Comparison of ENCODE assay signal across 25 mouse cellular contexts in genomic region chrX:108862632-108863031, GRCm38 (mm10). TPM values are rescaled to one million over a fixed set of nuclear protein-coding genes. Genes with fewer than 3 reads are reported as not detected.
DNase-seq lines count a peak whose midpoint lies in the region; ATAC-seq and TF ChIP-seq lines count a peak whose summit lies in the region.
"Had no signal": no experiment of that assay in that cellular context is flagged by ENCODE, and none has a peak within 500 bp of the region (broad histone marks: within the 10 kb centered on the region; RNA-seq: fewer than 3 reads in every experiment).

No protein-coding gene starts in this region.

- intact Hi-C loops in heart, adult 2 months (cut with DNase I), result no loop called here

- no peak overlapping the region for H3K27ac ChIP-seq in heart, adult 2 months
- no peak overlapping the region for H3K27ac ChIP-seq in limb, embryonic 14.5 days (replicated peaks; ENCODE audit: low read depth, low read length)
- H3K27ac ChIP-seq in limb, embryonic 10.5 days, result no peak overlapping the region
- no peak overlapping the region for H3K27ac ChIP-seq in stomach, postnatal 0 days (replicated peaks)
- H3K27ac ChIP-seq: embryonic facial prominence, embryonic 10.5 days; embryonic facial prominence, embryonic 15.5 days; forebrain, embryonic 13.5 days; heart, embryonic 10.5 days; hindbrain, embryonic 12.5 days; liver, embryonic 15.5 days; neural tube, embryonic 13.5 days had no signal

- no peak for ATAC-seq in limb, embryonic 14.5 days (ENCODE audit: low FRiP score, low read depth)
- ATAC-seq in stomach, postnatal 0 days (ENCODE audit: low FRiP score, low TSS enrichment), result no peak
- ATAC-seq: forebrain, embryonic 13.5 days; intestine, postnatal 0 days had no signal

- no peak for TF ChIP-seq EP300 in heart, adult 2 months (IDR thresholded peaks at IDR 0.05; ENCODE audit: insufficient read depth, low read depth, low read length)
- TF ChIP-seq EP300 in stomach, postnatal 0 days (optimal IDR thresholded peaks at IDR 0.05), result no peak

- no peak overlapping the region for H3K9ac ChIP-seq in heart, adult 2 months (ENCODE audit: low read depth, low read length)
- H3K9ac ChIP-seq in limb, embryonic 14.5 days (ENCODE audit: low read depth, low read length, severe bottlenecking), result no peak overlapping the region
- H3K9ac ChIP-seq in stomach, postnatal 0 days (ENCODE audit: low read length), result no peak overlapping the region
- H3K9ac ChIP-seq: embryonic facial prominence, embryonic 15.5 days; forebrain, embryonic 13.5 days; hindbrain, embryonic 12.5 days; liver, embryonic 15.5 days; lung, embryonic 14.5 days; neural tube, embryonic 13.5 days had no signal

- 0 out of 2 replicates have a peak, but pooled peaks have one; percentile 8 for TF ChIP-seq CTCF in heart, adult 2 months (IDR thresholded peaks at IDR 0.05)
- TF ChIP-seq CTCF in stomach, postnatal 0 days (IDR thresholded peaks at IDR 0.05; ENCODE audit: low read depth), result 0 out of 2 replicates have a peak, but pooled peaks have one; percentile 19

- no peaks in the 10 kb centered on the region for H3K79me2 ChIP-seq in heart, adult 2 months (replicated peaks; ENCODE audit: control insufficient read depth, insufficient read depth, low read length)

- H3K36me3 ChIP-seq in heart, adult 2 months (ENCODE audit: control insufficient read depth, insufficient read depth, low read length), result no peaks in the 10 kb centered on the region
- H3K36me3 ChIP-seq in limb, embryonic 14.5 days (ENCODE audit: control insufficient read depth, insufficient read depth, low read length), result no peaks in the 10 kb centered on the region
- H3K36me3 ChIP-seq in limb, embryonic 10.5 days, result no peaks in the 10 kb centered on the region
- no peaks in the 10 kb centered on the region for H3K36me3 ChIP-seq in stomach, postnatal 0 days (ENCODE audit: control insufficient read depth, insufficient read depth, low read length)
- H3K36me3 ChIP-seq: embryonic facial prominence, embryonic 10.5 days; embryonic facial prominence, embryonic 15.5 days; heart, embryonic 10.5 days; hindbrain, embryonic 12.5 days; liver, embryonic 15.5 days; neural tube, embryonic 13.5 days had no signal

- no peak for DNase-seq in heart, adult 2 months
- no peak for DNase-seq in heart, adult 18-20 months
- DNase-seq in limb, embryonic 14.5 days (ENCODE audit: low spot score), result peak; percentile 3
- no peak for DNase-seq in limb, embryonic 10.5 days (ENCODE audit: low spot score)
- peak; percentile 1 for DNase-seq in NIH3T3 (ENCODE audit: low read depth)
- no peak for DNase-seq in stomach, postnatal 0 days (ENCODE audit: low spot score)
- DNase-seq in adrenal gland, postnatal 25 days, result no peak
- DNase-seq: adrenal gland, postnatal 10 days; B cell, adult 2 months; cerebellum, adult 2 months; cerebellum, postnatal 14 days; heart, postnatal 36 days; kidney, postnatal 25 days; lung, embryonic 14.5 days; lung, postnatal 14 days; right cerebral cortex, postnatal 4 days; thymus, postnatal 25 days had no signal

- no peak overlapping the region for H3K4me2 ChIP-seq in limb, embryonic 14.5 days (replicated peaks; ENCODE audit: low read depth, low read length, severe bottlenecking)
- H3K4me2 ChIP-seq in stomach, postnatal 0 days (replicated peaks; ENCODE audit: low read depth), result no peak overlapping the region
- H3K4me2 ChIP-seq: embryonic facial prominence, embryonic 15.5 days; forebrain, embryonic 13.5 days; hindbrain, embryonic 12.5 days; liver, embryonic 15.5 days; lung, embryonic 14.5 days; neural tube, embryonic 13.5 days had no signal

- H3K27me3 ChIP-seq in heart, adult 2 months (ENCODE audit: control insufficient read depth, insufficient read depth, low read length), result no peaks in the 10 kb centered on the region
- H3K27me3 ChIP-seq in limb, embryonic 14.5 days (ENCODE audit: control insufficient read depth, insufficient read depth, low read length), result no peaks in the 10 kb centered on the region
- no peaks in the 10 kb centered on the region for H3K27me3 ChIP-seq in limb, embryonic 10.5 days (ENCODE audit: low read depth, poor library complexity, severe bottlenecking)
- no peaks in the 10 kb centered on the region for H3K27me3 ChIP-seq in stomach, postnatal 0 days (ENCODE audit: control insufficient read depth, insufficient read depth, low read length)
- H3K27me3 ChIP-seq: embryonic facial prominence, embryonic 15.5 days; forebrain, embryonic 13.5 days; hindbrain, embryonic 12.5 days; liver, embryonic 15.5 days; neural tube, embryonic 13.5 days had no signal

- no peak overlapping the region for H3K4me3 ChIP-seq in heart, adult 2 months
- H3K4me3 ChIP-seq in limb, embryonic 14.5 days (replicated peaks; ENCODE audit: low read length), result no peak overlapping the region
- H3K4me3 ChIP-seq in limb, embryonic 10.5 days, result no peak overlapping the region
- no peak overlapping the region for H3K4me3 ChIP-seq in stomach, postnatal 0 days (ENCODE audit: low read depth, low read length)
- H3K4me3 ChIP-seq: embryonic facial prominence, embryonic 10.5 days; embryonic facial prominence, embryonic 15.5 days; forebrain, embryonic 13.5 days; heart, embryonic 10.5 days; hindbrain, embryonic 12.5 days; liver, embryonic 15.5 days; neural tube, embryonic 13.5 days had no signal

- no peaks in the 10 kb centered on the region for H3K9me3 ChIP-seq in limb, embryonic 14.5 days (ENCODE audit: control insufficient read depth, low read length)
- no peaks in the 10 kb centered on the region for H3K9me3 ChIP-seq in limb, embryonic 10.5 days (replicated peaks)
- no peaks in the 10 kb centered on the region for H3K9me3 ChIP-seq in stomach, postnatal 0 days (ENCODE audit: control insufficient read depth, low read length)
- H3K9me3 ChIP-seq: embryonic facial prominence, embryonic 10.5 days; embryonic facial prominence, embryonic 15.5 days; forebrain, embryonic 13.5 days; heart, embryonic 10.5 days; hindbrain, embryonic 12.5 days; liver, embryonic 15.5 days; neural tube, embryonic 13.5 days had no signal

- 73% methylated on average over 4 of the region's 4 CpGs for WGBS in heart, adult 2 months
- WGBS in limb, embryonic 14.5 days, result 68% methylated on average over 4 of the region's 4 CpGs
- WGBS in limb, embryonic 10.5 days, result 89% methylated on average over 4 of the region's 4 CpGs
- 78% methylated on average over 4 of the region's 4 CpGs for WGBS in stomach, postnatal 0 days

- H3K4me1 ChIP-seq in heart, adult 2 months (ENCODE audit: control insufficient read depth, insufficient read depth, low read length), result no peaks in the 10 kb centered on the region
- no peaks in the 10 kb centered on the region for H3K4me1 ChIP-seq in limb, embryonic 14.5 days (ENCODE audit: control insufficient read depth, insufficient read depth, low read length)
- no peaks in the 10 kb centered on the region for H3K4me1 ChIP-seq in limb, embryonic 10.5 days
- no peaks in the 10 kb centered on the region for H3K4me1 ChIP-seq in stomach, postnatal 0 days (replicated peaks; ENCODE audit: control insufficient read depth, insufficient read depth)
- H3K4me1 ChIP-seq: embryonic facial prominence, embryonic 10.5 days; embryonic facial prominence, embryonic 15.5 days; forebrain, embryonic 13.5 days; heart, embryonic 10.5 days; hindbrain, embryonic 12.5 days; liver, embryonic 15.5 days; neural tube, embryonic 13.5 days had no signal

- no peak for TF ChIP-seq POLR2A in heart, adult 2 months (IDR thresholded peaks at IDR 0.05; ENCODE audit: insufficient read depth, low read depth, low read length)
- TF ChIP-seq POLR2A in limb, embryonic 14.5 days (IDR thresholded peaks at IDR 0.05; ENCODE audit: borderline replicate concordance, extremely low read depth, insufficient read depth, insufficient read length), result no peak

RNA-seq across cellular contexts. Expression of gene Brwd3, which starts 28.5 kb away (rescaled TPM):
- total RNA-seq in heart, adult 2 months (2021), result 1 to 10 TPM; 3.4 to 5.0 TPM
- 0.57 and 1.6 TPM in 2 replicates for polyA plus RNA-seq in heart, adult 2 months (2012; rRNA removed)
- total RNA-seq in heart, adult 18-20 months (2021), result 1 to 10 TPM; 3.5 to 3.9 TPM
- 3.8 and 3.9 TPM in 2 replicates for polyA plus RNA-seq in limb, embryonic 14.5 days (2012; rRNA removed)
- polyA plus RNA-seq in limb, embryonic 14.5 days (2014; fragmentation: Nextera tagmentation; extraction: Ambion mirVana), result 3.3 and 5.3 TPM in 2 replicates
- 2.8 and 4.0 TPM in 2 replicates for polyA plus RNA-seq in limb, embryonic 10.5 days (2016; fragmentation: Nextera tagmentation; extraction: Ambion mirVana)
- 1.5 TPM in 2 replicates for polyA plus RNA-seq in stomach, postnatal 0 days (2015; fragmentation: Nextera tagmentation; extraction: Ambion mirVana)
- total RNA-seq in adrenal gland, postnatal 25 days (2021), result 9.7 and 12.6 TPM in 2 replicates

Comparison
In these comparisons a context has a peak if more than half of its experiments do, and no peak if none do; other contexts are left out.
1. DNase-seq: peak in limb, embryonic 14.5 days (single experiment) and NIH3T3 (single experiment); none in heart, adult 2 months (0 of 2), heart, adult 18-20 months (0 of 2), limb, embryonic 10.5 days (single experiment), stomach, postnatal 0 days (single experiment) and adrenal gland, postnatal 25 days (single experiment).